Mouse (Mus musculus): ENCODE measurements around the gene Umod.

GRCm38 (mm10) chr7:119519654-119520053 lies 40.6 kb upstream of the Umod start:
- peak; percentile 88 for TF ChIP-seq CTCF (IDR thresholded peaks at IDR 0.05; ENCODE audit: low read depth)
- no peak for TF ChIP-seq EP300 (IDR thresholded peaks at IDR 0.05; ENCODE audit: low read depth)

Measured in liver, postnatal 0 days (tissue).